22 mouse cellular contexts compared by ENCODE assay signal in the genomic region with DNA sequence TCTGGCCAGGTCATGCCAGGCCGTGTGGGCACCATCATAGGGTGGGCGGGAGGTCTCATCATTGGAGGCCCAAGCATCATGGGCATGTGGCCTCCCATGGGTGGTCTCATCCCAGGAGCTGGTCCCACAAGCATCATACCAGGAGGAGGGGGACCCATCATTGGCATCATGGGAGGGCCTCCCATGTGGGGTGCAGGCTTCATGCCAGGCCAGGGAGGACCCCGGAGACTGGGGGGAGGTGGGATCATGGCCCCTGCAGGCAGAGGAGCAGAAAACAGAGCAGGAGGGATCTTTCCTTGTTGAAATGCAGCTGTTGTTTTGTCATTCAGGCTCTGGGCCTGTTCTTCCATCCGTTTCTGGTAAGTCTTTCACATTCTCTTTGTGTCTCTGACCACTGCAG. TPM values are rescaled to one million over a fixed set of nuclear protein-coding genes. Genes with fewer than 3 reads are reported as not detected.
DNase-seq lines count a peak whose midpoint lies in the region; ATAC-seq lines count a peak whose summit lies in the region.
"Had no signal": no experiment of that assay in that cellular context is flagged by ENCODE, and none has a peak within 500 bp of the region (broad histone marks: within the 10 kb centered on the region; RNA-seq: fewer than 3 reads in every experiment).

No protein-coding gene starts in this region.

- WGBS in midbrain, embryonic 11.5 days = 76% methylated on average over 4 of the region's 4 CpGs
- WGBS in midbrain, embryonic 13.5 days = 87% methylated on average over 4 of the region's 4 CpGs

- H3K36me3 ChIP-seq in midbrain, embryonic 11.5 days (ENCODE audit: control insufficient read depth, insufficient read depth, low read length) = no peaks in the 10 kb centered on the region
- H3K36me3 ChIP-seq in midbrain, embryonic 13.5 days = no peaks in the 10 kb centered on the region
- H3K36me3 ChIP-seq: embryonic facial prominence, embryonic 10.5 days; embryonic facial prominence, embryonic 12.5 days; forebrain, embryonic 15.5 days; G1E had no signal

- H3K9me3 ChIP-seq in midbrain, embryonic 11.5 days (ENCODE audit: control insufficient read depth, low read length) = no peaks in the 10 kb centered on the region
- no peaks in the 10 kb centered on the region for H3K9me3 ChIP-seq in midbrain, embryonic 13.5 days
- H3K9me3 ChIP-seq: embryonic facial prominence, embryonic 10.5 days; embryonic facial prominence, embryonic 12.5 days; forebrain, embryonic 13.5 days; forebrain, embryonic 15.5 days; G1E had no signal

- H3K4me3 ChIP-seq in midbrain, embryonic 11.5 days (ENCODE audit: low read depth, low read length) = no peak overlapping the region
- no peak overlapping the region for H3K4me3 ChIP-seq in midbrain, embryonic 13.5 days (replicated peaks)
- H3K4me3 ChIP-seq: embryonic facial prominence, embryonic 10.5 days; embryonic facial prominence, embryonic 12.5 days; forebrain, embryonic 13.5 days; forebrain, embryonic 15.5 days had no signal

- no peaks in the 10 kb centered on the region; the same call in 1 of the 2 replicates for H3K4me1 ChIP-seq in midbrain, embryonic 11.5 days (ENCODE audit: control insufficient read depth, insufficient read depth, low read length)
- H3K4me1 ChIP-seq in midbrain, embryonic 13.5 days (replicated peaks) = peaks cover 6% of the 10 kb centered on the region
- H3K4me1 ChIP-seq: embryonic facial prominence, embryonic 12.5 days had no signal

- no peak overlapping the region for H3K4me2 ChIP-seq in midbrain, embryonic 11.5 days
- H3K4me2 ChIP-seq in midbrain, embryonic 13.5 days (replicated peaks) = no peak overlapping the region
- H3K4me2 ChIP-seq: embryonic facial prominence, embryonic 12.5 days; forebrain, embryonic 13.5 days; forebrain, embryonic 15.5 days had no signal

- peak; percentile 18 for DNase-seq in cerebellum, adult 11-12 months
- no peak for DNase-seq in cerebellum, postnatal 36 days
- peak; percentile 86 for DNase-seq in heart, adult 11 months
- no peak for DNase-seq in heart, postnatal 4 days
- peak; percentile 76 for DNase-seq in midbrain, embryonic 11.5 days (ENCODE audit: low spot score, missing footprints)
- DNase-seq: adrenal gland, adult 8-10 months; adrenal gland, postnatal 14 days; adrenal gland, postnatal 36 days; B cell, adult 2 months; cerebellum, adult 11 months; cerebellum, adult 9-10 months; cerebellum, postnatal 14 days; forebrain, postnatal 0 days had no signal

- ATAC-seq in midbrain, embryonic 11.5 days (ENCODE audit: low FRiP score) = no peak
- no peak for ATAC-seq in midbrain, embryonic 13.5 days
- ATAC-seq: activated CD4-positive, CD25-positive, alpha-beta regulatory T cell, adult 4 months; CD4-positive, CD25-positive, alpha-beta regulatory T cell, adult 4 months; forebrain, embryonic 13.5 days; forebrain, embryonic 15.5 days; forebrain, postnatal 0 days; Patski had no signal

- no peaks in the 10 kb centered on the region for H3K27me3 ChIP-seq in midbrain, embryonic 11.5 days (ENCODE audit: control insufficient read depth, insufficient read depth, low read length)
- H3K27me3 ChIP-seq in midbrain, embryonic 13.5 days = no peaks in the 10 kb centered on the region
- H3K27me3 ChIP-seq: forebrain, embryonic 13.5 days; forebrain, embryonic 15.5 days had no signal

- no peak overlapping the region for H3K27ac ChIP-seq in midbrain, embryonic 11.5 days (ENCODE audit: low read depth, low read length)
- no peak overlapping the region for H3K27ac ChIP-seq in midbrain, embryonic 13.5 days
- H3K27ac ChIP-seq: embryonic facial prominence, embryonic 10.5 days; embryonic facial prominence, embryonic 12.5 days; forebrain, embryonic 13.5 days; forebrain, embryonic 15.5 days had no signal

- no peak overlapping the region for H3K9ac ChIP-seq in midbrain, embryonic 11.5 days (ENCODE audit: low read length)
- no peak overlapping the region for H3K9ac ChIP-seq in midbrain, embryonic 13.5 days (replicated peaks)
- H3K9ac ChIP-seq: embryonic facial prominence, embryonic 12.5 days; forebrain, embryonic 13.5 days; forebrain, embryonic 15.5 days; forebrain, postnatal 0 days had no signal

RNA-seq across cellular contexts. Expression of a gene that starts 2.6 kb away (rescaled TPM):
- total RNA-seq in heart, postnatal 4 days (2021) = 1 to 10 TPM; 2.1 to 2.4 TPM
- polyA plus RNA-seq in midbrain, embryonic 11.5 days (2014; fragmentation: Nextera tagmentation; extraction: Ambion mirVana) = 8.7 and 10.1 TPM in 2 replicates
- polyA plus RNA-seq in midbrain, embryonic 13.5 days (2015; fragmentation: Nextera tagmentation; extraction: Ambion mirVana) = 9.5 and 9.9 TPM in 2 replicates
- polyA plus RNA-seq: activated CD4-positive, CD25-positive, alpha-beta regulatory T cell, adult 4 months; CD4-positive, CD25-positive, alpha-beta regulatory T cell, adult 4 months; G1E had no signal

RNA-seq across cellular contexts. Expression of a gene that starts 53.1 kb away (rescaled TPM):
- 1 to 10 TPM; 1.3 to 2.2 TPM for total RNA-seq in heart, postnatal 4 days (2021)
- polyA plus RNA-seq in midbrain, embryonic 11.5 days (2014; fragmentation: Nextera tagmentation; extraction: Ambion mirVana) = 0.51 and 0.81 TPM in 2 replicates
- polyA plus RNA-seq in midbrain, embryonic 13.5 days (2015; fragmentation: Nextera tagmentation; extraction: Ambion mirVana) = 0.62 and 1.0 TPM in 2 replicates
- total RNA-seq: G1E had no signal
- polyA plus RNA-seq: G1E had no signal

Comparison
In these comparisons a context has a peak if more than half of its experiments do, and no peak if none do; other contexts are left out.
1. DNase-seq: peak in cerebellum, adult 11-12 months (single experiment), heart, adult 11 months (single experiment) and midbrain, embryonic 11.5 days (single experiment); none in cerebellum, postnatal 36 days (0 of 2) and heart, postnatal 4 days (single experiment).